Mouse (Mus musculus): Measurements from ENCODE around the gene Zfp628. TPM values are rescaled to one million over a fixed set of nuclear protein-coding genes. Genes with fewer than 3 reads are reported as not detected.
A peak's percentile ranks its signal among the peaks of the same experiment; 100 is the strongest.

The Zfp628 gene
- total and polyA plus RNA-seq, 2 experiments = 0.55 to 8.3 TPM

- WGBS = 72% methylated on average over 11 of the region's 11 CpGs
- Histone ChIP-seq H3K4me1 (ENCODE audit: control insufficient read depth, insufficient read depth, low read length) (no peaks in the 10 kb centered on the region), H3K27me3 (ENCODE audit: control insufficient read depth, insufficient read depth, low read length) (no peaks in the 10 kb centered on the region), H3K79me2 (ENCODE audit: control insufficient read depth, insufficient read depth, low read length) (no peaks in the 10 kb centered on the region), H3K9ac (ENCODE audit: low read depth, low read length) (no peak overlapping the region), H3K27ac (replicated peaks; ENCODE audit: insufficient read depth, low read depth, low read length) (no peak overlapping the region), H3K36me3 (ENCODE audit: control insufficient read depth, insufficient read depth, low read length) (no peaks in the 10 kb centered on the region), H3K4me3 (ENCODE audit: insufficient read depth, low read depth, low read length) (no peak overlapping the region)
- no peak for DNase-seq (ENCODE audit: extremely low read depth, low read depth, low spot score)
- TF ChIP-seq CTCF (IDR thresholded peaks at IDR 0.05; ENCODE audit: low read depth, low read length) (no peak), POLR2A (IDR thresholded peaks at IDR 0.05; ENCODE audit: extremely low read depth, insufficient read depth, low read length) (no peak)
Observed at GRCm38 (mm10) chr7:4937392-4937791, 22.4 kb downstream of the Zfp628 start.

GRCm38 (mm10) chr7:4938456-4938855, 23.4 kb downstream of the Zfp628 start:
- no peaks in the 10 kb centered on the region for H3K27me3 ChIP-seq (ENCODE audit: control insufficient read depth, insufficient read depth, low read length)
- no peaks in the 10 kb centered on the region for H3K36me3 ChIP-seq (ENCODE audit: control insufficient read depth, insufficient read depth, low read length)
- TF ChIP-seq CTCF (IDR thresholded peaks at IDR 0.05; ENCODE audit: low read depth, low read length) (peak; percentile 89), POLR2A (IDR thresholded peaks at IDR 0.05; ENCODE audit: extremely low read depth, insufficient read depth, low read length) (no peak)
- no peak overlapping the region for H3K4me3 ChIP-seq (ENCODE audit: insufficient read depth, low read depth, low read length)
- no peaks in the 10 kb centered on the region for H3K79me2 ChIP-seq (ENCODE audit: control insufficient read depth, insufficient read depth, low read length)
- H3K9ac ChIP-seq (ENCODE audit: low read depth, low read length) = no peak overlapping the region
- no peaks in the 10 kb centered on the region for H3K4me1 ChIP-seq (ENCODE audit: control insufficient read depth, insufficient read depth, low read length)
- peak; percentile 49 for DNase-seq (ENCODE audit: extremely low read depth, low read depth, low spot score)
- 45% methylated on average over 2 of the region's 2 CpGs for WGBS
- no peak overlapping the region for H3K27ac ChIP-seq (replicated peaks; ENCODE audit: insufficient read depth, low read depth, low read length)

GRCm38 (mm10) chr7:4940068-4940479, 25.1 kb downstream of the Zfp628 start:
- Histone ChIP-seq H3K4me1 (ENCODE audit: control insufficient read depth, insufficient read depth, low read length) (no peaks in the 10 kb centered on the region), H3K9ac (ENCODE audit: low read depth, low read length) (no peak overlapping the region), H3K36me3 (ENCODE audit: control insufficient read depth, insufficient read depth, low read length) (no peaks in the 10 kb centered on the region), H3K27ac (replicated peaks; ENCODE audit: insufficient read depth, low read depth, low read length) (no peak overlapping the region), H3K79me2 (ENCODE audit: control insufficient read depth, insufficient read depth, low read length) (no peaks in the 10 kb centered on the region), H3K27me3 (ENCODE audit: control insufficient read depth, insufficient read depth, low read length) (no peaks in the 10 kb centered on the region), H3K4me3 (ENCODE audit: insufficient read depth, low read depth, low read length) (no peak overlapping the region)
- WGBS = 12% methylated on average over 9 of the region's 9 CpGs
- TF ChIP-seq POLR2A (IDR thresholded peaks at IDR 0.05; ENCODE audit: extremely low read depth, insufficient read depth, low read length) (no peak), CTCF (IDR thresholded peaks at IDR 0.05; ENCODE audit: low read depth, low read length) (peak; percentile 91)
- peak; percentile 70 for DNase-seq (ENCODE audit: extremely low read depth, low read depth, low spot score)

GRCm38 (mm10) chr7:4942673-4943072, 27.7 kb downstream of the Zfp628 start:
- no peaks in the 10 kb centered on the region for H3K27me3 ChIP-seq (ENCODE audit: control insufficient read depth, insufficient read depth, low read length)
- no peak overlapping the region for H3K4me3 ChIP-seq (ENCODE audit: insufficient read depth, low read depth, low read length)
- no peaks in the 10 kb centered on the region for H3K4me1 ChIP-seq (ENCODE audit: control insufficient read depth, insufficient read depth, low read length)
- DNase-seq (ENCODE audit: extremely low read depth, low read depth, low spot score) = no peak
- H3K27ac ChIP-seq (replicated peaks; ENCODE audit: insufficient read depth, low read depth, low read length) = no peak overlapping the region
- no peak overlapping the region for H3K9ac ChIP-seq (ENCODE audit: low read depth, low read length)
- TF ChIP-seq POLR2A (IDR thresholded peaks at IDR 0.05; ENCODE audit: extremely low read depth, insufficient read depth, low read length) (no peak), CTCF (IDR thresholded peaks at IDR 0.05; ENCODE audit: low read depth, low read length) (no peak)
- no peaks in the 10 kb centered on the region for H3K79me2 ChIP-seq (ENCODE audit: control insufficient read depth, insufficient read depth, low read length)
- H3K36me3 ChIP-seq (ENCODE audit: control insufficient read depth, insufficient read depth, low read length) = no peaks in the 10 kb centered on the region
- 41% methylated on average over 5 of the region's 5 CpGs for WGBS

- H3K79me2 ChIP-seq (ENCODE audit: control insufficient read depth, insufficient read depth, low read length) = no peaks in the 10 kb centered on the region
- TF ChIP-seq CTCF (IDR thresholded peaks at IDR 0.05; ENCODE audit: low read depth, low read length) = peak; percentile 98
- TF ChIP-seq POLR2A (IDR thresholded peaks at IDR 0.05; ENCODE audit: extremely low read depth, insufficient read depth, low read length) = no peak
- H3K27ac ChIP-seq (replicated peaks; ENCODE audit: insufficient read depth, low read depth, low read length) = no peak overlapping the region
- H3K27me3 ChIP-seq (ENCODE audit: control insufficient read depth, insufficient read depth, low read length) = no peaks in the 10 kb centered on the region
- H3K4me1 ChIP-seq (ENCODE audit: control insufficient read depth, insufficient read depth, low read length) = no peaks in the 10 kb centered on the region
- H3K4me3 ChIP-seq (ENCODE audit: insufficient read depth, low read depth, low read length) = peak overlapping the region; percentile 45
- no peaks in the 10 kb centered on the region for H3K36me3 ChIP-seq (ENCODE audit: control insufficient read depth, insufficient read depth, low read length)
- peak; percentile 92 for DNase-seq (ENCODE audit: extremely low read depth, low read depth, low spot score)
- 7% methylated on average over 15 of the region's 15 CpGs for WGBS
- peak overlapping the region; percentile 16 for H3K9ac ChIP-seq (ENCODE audit: low read depth, low read length)
Observed at GRCm38 (mm10) chr7:4943223-4943815, 28.3 kb downstream of the Zfp628 start.

GRCm38 (mm10) chr7:4947855-4948254, 32.8 kb downstream of the Zfp628 start:
- TF ChIP-seq POLR2A (IDR thresholded peaks at IDR 0.05; ENCODE audit: extremely low read depth, insufficient read depth, low read length) (no peak), CTCF (IDR thresholded peaks at IDR 0.05; ENCODE audit: low read depth, low read length) (no peak)
- H3K4me3 ChIP-seq (ENCODE audit: insufficient read depth, low read depth, low read length) = no peak overlapping the region
- H3K4me1 ChIP-seq (ENCODE audit: control insufficient read depth, insufficient read depth, low read length) = no peaks in the 10 kb centered on the region
- no peaks in the 10 kb centered on the region for H3K27me3 ChIP-seq (ENCODE audit: control insufficient read depth, insufficient read depth, low read length)
- peak; percentile 10 for DNase-seq (ENCODE audit: extremely low read depth, low read depth, low spot score)
- H3K9ac ChIP-seq (ENCODE audit: low read depth, low read length) = no peak overlapping the region
- no peak overlapping the region for H3K27ac ChIP-seq (replicated peaks; ENCODE audit: insufficient read depth, low read depth, low read length)
- H3K79me2 ChIP-seq (ENCODE audit: control insufficient read depth, insufficient read depth, low read length) = no peaks in the 10 kb centered on the region
- 8% methylated on average over 2 of the region's 2 CpGs for WGBS
- no peaks in the 10 kb centered on the region for H3K36me3 ChIP-seq (ENCODE audit: control insufficient read depth, insufficient read depth, low read length)
